In the genomic region with DNA sequence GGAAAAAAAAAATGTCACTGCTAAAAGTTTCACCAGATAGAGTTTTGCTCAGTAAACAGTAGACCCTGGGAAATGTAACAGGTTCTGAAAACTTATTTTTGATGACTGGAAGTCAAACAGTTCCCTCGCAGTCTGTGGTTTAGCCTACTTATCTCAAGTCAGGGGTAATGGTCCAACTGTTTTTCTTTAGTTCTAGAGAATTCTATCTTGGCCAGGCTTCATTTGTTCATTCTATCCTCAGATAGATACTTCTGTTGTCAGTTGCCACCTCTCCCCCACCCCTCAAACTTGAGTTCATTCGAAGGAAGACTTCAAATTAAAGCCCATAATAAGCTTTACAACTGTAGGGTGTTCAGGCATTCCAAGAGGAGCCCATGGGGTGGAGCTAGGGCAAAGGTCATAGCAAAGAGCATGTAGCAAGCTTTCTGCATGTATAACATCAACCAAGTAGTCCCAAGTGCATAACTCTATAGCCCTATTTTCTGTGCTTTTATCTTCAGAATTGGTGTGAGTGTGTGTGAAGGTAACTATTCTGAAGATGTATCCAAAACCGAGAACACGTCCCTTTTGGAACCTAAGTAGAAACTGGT, we compare ENCODE assay signal across 12 mouse cellular contexts. TPM values are rescaled to one million over a fixed set of nuclear protein-coding genes. Genes with fewer than 3 reads are reported as not detected.
DNase-seq lines count a peak whose midpoint lies in the region; ATAC-seq and TF ChIP-seq lines count a peak whose summit lies in the region.
"Had no signal": no experiment of that assay in that cellular context is flagged by ENCODE, and none has a peak within 500 bp of the region (broad histone marks: within the 10 kb centered on the region; RNA-seq: fewer than 3 reads in every experiment).

No protein-coding gene starts in this region.

- TF ChIP-seq CTCF in G1E (IDR thresholded peaks at IDR 0.05; ENCODE audit: low read depth, low read length) (no peak), MEL (IDR thresholded peaks at IDR 0.05 in 2 of 3, conservative IDR thresholded peaks at IDR 0.05 in 1 of 3; ENCODE audit: control insufficient read depth in 1 of 3, insufficient read depth in 1 of 3, low read depth in 2 of 3, low read length in 3 of 3, poor library complexity in 1 of 3, severe bottlenecking in 1 of 3) (no peak)
- no peak for TF ChIP-seq CTCF in hindbrain, postnatal 0 days (IDR thresholded peaks at IDR 0.05; ENCODE audit: low read depth)

- H3K4me2 ChIP-seq in kidney, embryonic 14.5 days (replicated peaks; ENCODE audit: low read depth, low read length) = no peak overlapping the region
- peak overlapping the region; percentile 98 for H3K4me2 ChIP-seq in liver, embryonic 11.5 days
- H3K4me2 ChIP-seq in hindbrain, postnatal 0 days (ENCODE audit: low read depth, low read length) = no peak overlapping the region

- TF ChIP-seq EP300 in MEL (IDR thresholded peaks at IDR 0.05; ENCODE audit: low read depth in 1 of 2, low read length in 2 of 2) = peak; percentile 71 to 86

- no peak; the same call in 1 of the 2 replicates for TF ChIP-seq RAD21 in MEL (IDR thresholded peaks at IDR 0.05; ENCODE audit: low read depth, low read length)

- H3K4me3 ChIP-seq in kidney, embryonic 14.5 days (ENCODE audit: low read length) = no peak overlapping the region
- peak overlapping the region; percentile 97; the same call in 1 of the 2 replicates for H3K4me3 ChIP-seq in G1E (ENCODE audit: low read depth, low read length)
- H3K4me3 ChIP-seq in MEL (ENCODE audit: control insufficient read depth in 1 of 2, insufficient read depth in 1 of 2, low read depth in 2 of 2, low read length in 2 of 2) = 0 out of 4 replicates have a peak overlapping the region, but pooled peaks of 1 of the 2 experiments have one; percentile 6
- H3K4me3 ChIP-seq in liver, embryonic 11.5 days (ENCODE audit: low read depth, low read length) = peak overlapping the region; percentile 73; the same call in 1 of the 2 replicates
- H3K4me3 ChIP-seq in hindbrain, postnatal 0 days (ENCODE audit: low read length) = no peak overlapping the region

- H3K27me3 ChIP-seq in kidney, embryonic 14.5 days (ENCODE audit: control insufficient read depth, insufficient read depth, low read length) = no peaks in the 10 kb centered on the region
- H3K27me3 ChIP-seq in G1E (ENCODE audit: insufficient read depth, low read length) (no peaks in the 10 kb centered on the region), MEL (ENCODE audit: control insufficient read depth in 1 of 2, insufficient read depth in 2 of 2, low read length in 2 of 2) (no peaks in the 10 kb centered on the region)
- no peaks in the 10 kb centered on the region for H3K27me3 ChIP-seq in liver, embryonic 11.5 days (replicated peaks; ENCODE audit: control insufficient read depth, insufficient read depth, low read length)
- no peaks in the 10 kb centered on the region; the same call in 1 of the 2 replicates for H3K27me3 ChIP-seq in hindbrain, postnatal 0 days (ENCODE audit: insufficient read depth, low read length)

- no peaks in the 10 kb centered on the region for H3K9me3 ChIP-seq in kidney, embryonic 14.5 days (ENCODE audit: control insufficient read depth, low read length)
- H3K9me3 ChIP-seq in G1E (replicated peaks) = no peaks in the 10 kb centered on the region
- H3K9me3 ChIP-seq in MEL (replicated peaks; ENCODE audit: insufficient read depth, low read length) = no peaks in the 10 kb centered on the region
- no peaks in the 10 kb centered on the region for H3K9me3 ChIP-seq in liver, embryonic 11.5 days (ENCODE audit: control insufficient read depth, low read length)
- no peaks in the 10 kb centered on the region for H3K9me3 ChIP-seq in hindbrain, postnatal 0 days (ENCODE audit: low read length)

- ATAC-seq in kidney, embryonic 14.5 days (ENCODE audit: low FRiP score, low TSS enrichment) = no peak
- no peak for ATAC-seq in G1E (ENCODE audit: extremely low read depth, insufficient number of reproducible peaks, low FRiP score, poor library complexity, severe bottlenecking)
- no peak for ATAC-seq in liver, embryonic 11.5 days (replicated peaks; ENCODE audit: low FRiP score)
- ATAC-seq in hindbrain, postnatal 0 days = no peak

- peaks cover 34% of the 10 kb centered on the region for H3K79me2 ChIP-seq in MEL (ENCODE audit: control insufficient read depth, insufficient read depth, low read length, poor library complexity)

- no peak for TF ChIP-seq POLR2A in MEL (IDR thresholded peaks at IDR 0.05; ENCODE audit: control insufficient read depth in 1 of 2, insufficient read depth in 1 of 2, low read depth in 1 of 2, low read length in 2 of 2, poor library complexity in 1 of 2)

- no peak overlapping the region for H3K27ac ChIP-seq in kidney, embryonic 14.5 days (ENCODE audit: low read depth, low read length)
- H3K27ac ChIP-seq in MEL (ENCODE audit: control insufficient read depth, low read depth, low read length) = peak overlapping the region; percentile 82
- 0 out of 2 replicates have a peak overlapping the region, but pooled peaks have one; percentile 88 for H3K27ac ChIP-seq in liver, embryonic 11.5 days (ENCODE audit: low read depth, low read length)
- no peak overlapping the region for H3K27ac ChIP-seq in hindbrain, postnatal 0 days

- H3K36me3 ChIP-seq in kidney, embryonic 14.5 days (ENCODE audit: control insufficient read depth, insufficient read depth, low read length) = no peaks in the 10 kb centered on the region
- H3K36me3 ChIP-seq in G1E (replicated peaks) (peaks cover 4% of the 10 kb centered on the region), MEL (ENCODE audit: control insufficient read depth in 1 of 2, insufficient read depth in 2 of 2, low read length in 2 of 2) (peaks cover 0 to 41% of the 10 kb centered on the region in 2 experiments; a peak in 2 of 4 replicates)
- H3K36me3 ChIP-seq in liver, embryonic 11.5 days (ENCODE audit: control insufficient read depth, insufficient read depth, low read length) = no peaks in the 10 kb centered on the region
- H3K36me3 ChIP-seq in hindbrain, postnatal 0 days (ENCODE audit: insufficient read depth, low read length) = no peaks in the 10 kb centered on the region

- 42% methylated on average over 4 of the region's 4 CpGs for WGBS in kidney, embryonic 14.5 days
- WGBS in liver, embryonic 11.5 days = 32% methylated on average over 4 of the region's 4 CpGs
- WGBS in hindbrain, postnatal 0 days = 47% methylated on average over 4 of the region's 4 CpGs

- H3K9ac ChIP-seq in kidney, embryonic 14.5 days (ENCODE audit: low read depth, low read length) = no peak overlapping the region
- H3K9ac ChIP-seq in MEL (ENCODE audit: control insufficient read depth, low read depth, low read length, poor library complexity, severe bottlenecking) = peak overlapping the region; percentile 70
- H3K9ac ChIP-seq in liver, embryonic 11.5 days (ENCODE audit: low read depth, low read length) = no peak overlapping the region
- no peak overlapping the region for H3K9ac ChIP-seq in hindbrain, postnatal 0 days (replicated peaks; ENCODE audit: low read length)

- H3K4me1 ChIP-seq in kidney, embryonic 14.5 days (ENCODE audit: control insufficient read depth, insufficient read depth, low read length) = peaks cover 15% of the 10 kb centered on the region; the same call in 1 of the 2 replicates
- H3K4me1 ChIP-seq in G1E (ENCODE audit: insufficient read depth, low read depth, low read length) (peaks cover 45% of the 10 kb centered on the region), MEL (ENCODE audit: control insufficient read depth in 1 of 2, insufficient read depth in 2 of 2, low read length in 2 of 2) (peaks cover 27 to 32% of the 10 kb centered on the region in 2 experiments)
- peaks cover 33% of the 10 kb centered on the region for H3K4me1 ChIP-seq in liver, embryonic 11.5 days (replicated peaks; ENCODE audit: control insufficient read depth, insufficient read depth, low read length)
- peaks cover 8% of the 10 kb centered on the region; the same call in 1 of the 2 replicates for H3K4me1 ChIP-seq in hindbrain, postnatal 0 days (ENCODE audit: insufficient read depth, low read length)

- peak; percentile 44 for DNase-seq in kidney, adult 9 months
- no peak for DNase-seq in G1E (ENCODE audit: low spot score)
- DNase-seq in MEL (ENCODE audit: low read depth, low spot score) = peak; percentile 68
- DNase-seq in liver, embryonic 11.5 days (ENCODE audit: low spot score) = no peak
- no peak for DNase-seq in hindbrain, postnatal 0 days (ENCODE audit: low spot score)
- DNase-seq in retina, embryonic 14.5 days (ENCODE audit: low spot score) = no peak
- DNase-seq in cerebellum, postnatal 36 days = no peak
- DNase-seq: adrenal gland, adult 8-10 months; cerebellum, adult 9-11 months; gastrocnemius, adult 2 months; heart, postnatal 36 days had no signal

TF ChIP-seq in MEL, 35 proteins besides CTCF, POLR2A, EP300 and RAD21 (continues in another document):
- TF ChIP-seq MAZ (IDR thresholded peaks at IDR 0.05; ENCODE audit: low read depth, low read length) (no peak), ZC3H11A (IDR thresholded peaks at IDR 0.05; ENCODE audit: low read depth, low read length) (no peak; the same call in 1 of the 2 replicates), MEF2A (IDR thresholded peaks at IDR 0.05; ENCODE audit: extremely low read depth, insufficient replicate concordance, low read depth, low read length, poor library complexity, severe bottlenecking) (no peak), BHLHE40 (IDR thresholded peaks at IDR 0.05; ENCODE audit: borderline replicate concordance, low read depth, low read length) (peak; percentile 46; the same call in 1 of the 2 replicates), MAX (IDR thresholded peaks at IDR 0.05; ENCODE audit: low read length) (0 out of 2 replicates have a peak, but pooled peaks have one; percentile 47), RCOR1 (IDR thresholded peaks at IDR 0.05; ENCODE audit: low read depth, low read length) (0 out of 2 replicates have a peak, but pooled peaks have one; percentile 33), USF1 (IDR thresholded peaks at IDR 0.05; ENCODE audit: low read depth, low read length) (no peak), TAL1 (IDR thresholded peaks at IDR 0.05; ENCODE audit: low read length) (no peak), MXI1 (IDR thresholded peaks at IDR 0.05; ENCODE audit: low read depth, low read length) (peak; percentile 15; the same call in 1 of the 2 replicates), CHD2 (IDR thresholded peaks at IDR 0.05; ENCODE audit: low read length) (0 out of 2 replicates have a peak, but pooled peaks have one; percentile 20), MAFK (IDR thresholded peaks at IDR 0.05; ENCODE audit: borderline replicate concordance, low read depth, low read length) (no peak)

RNA-seq across cellular contexts. Expression of gene Rreb1, which starts 46.2 kb away (rescaled TPM):
- polyA plus RNA-seq in kidney, embryonic 14.5 days (2014; fragmentation: Nextera tagmentation; extraction: Ambion mirVana) = 12.2 and 16.7 TPM in 2 replicates
- total RNA-seq in G1E (2014; fragmentation: Nextera tagmentation) (106 and 122 TPM in 2 replicates), G1E (2017) (16.8 and 16.9 TPM in 2 replicates), MEL (2012; rRNA removed) (8.1 and 10.4 TPM in 2 replicates)
- polyA plus RNA-seq in G1E (2012) (81.6 and 87.2 TPM in 2 replicates), MEL (2012; ENCODE audit: insufficient read depth in 1 of 2, insufficient read length in 2 of 2, low read depth in 1 of 2, low replicate concordance in 2 of 2, missing spikeins in 1 of 2) (10 to 100 TPM in 1 of 2 experiments, not detected in 1; 34.0 TPM)
- polyA plus RNA-seq in liver, embryonic 11.5 days (2014; fragmentation: Nextera tagmentation; extraction: Ambion mirVana) = 20.6 and 23.6 TPM in 2 replicates
- total RNA-seq in hindbrain, postnatal 0 days (2014; rRNA removed) = 6.0 and 9.3 TPM in 2 replicates
- polyA plus RNA-seq in hindbrain, postnatal 0 days (2015; fragmentation: Nextera tagmentation; extraction: Ambion mirVana) = 2.3 and 3.2 TPM in 2 replicates

Comparison
In these comparisons a context has a peak if more than half of its experiments do, and no peak if none do; other contexts are left out.
1. DNase-seq: peak in kidney, adult 9 months (single experiment) and MEL (single experiment); none in G1E (single experiment), liver, embryonic 11.5 days (single experiment), hindbrain, postnatal 0 days (single experiment), retina, embryonic 14.5 days (single experiment) and cerebellum, postnatal 36 days (0 of 2).
2. H3K27ac ChIP-seq: peak in MEL (single experiment) and liver, embryonic 11.5 days (single experiment); none in kidney, embryonic 14.5 days (single experiment) and hindbrain, postnatal 0 days (single experiment).
3. H3K4me3 ChIP-seq: peak in G1E (single experiment) and liver, embryonic 11.5 days (single experiment); none in kidney, embryonic 14.5 days (single experiment) and hindbrain, postnatal 0 days (single experiment).